8 mouse cellular contexts compared by ENCODE assay signal in genomic region chr2:6118246-6118645, GRCm38 (mm10). TPM values are rescaled to one million over a fixed set of nuclear protein-coding genes. Genes with fewer than 3 reads are reported as not detected.
DNase-seq lines count a peak whose midpoint lies in the region; ATAC-seq and TF ChIP-seq lines count a peak whose summit lies in the region.

No protein-coding gene starts in this region.

- TF ChIP-seq CTCF in gastrocnemius, adult 2 months (IDR thresholded peaks at IDR 0.05) = no peak

- no peak overlapping the region for H3K4me3 ChIP-seq in gastrocnemius, adult 2 months

- intact Hi-C loops in gastrocnemius, adult 2 months (cut with DNase I) = no loop called here
- intact Hi-C loops in gastrocnemius, postnatal 14 days (cut with DNase I; ENCODE audit: low total_unique reads) = no loop called here
- intact Hi-C loops in gastrocnemius, postnatal 36 days (cut with DNase I) = no loop called here

- peak; percentile 88 to 96 for ATAC-seq in hematopoietic stem cell, adult 5-6 weeks (replicated peaks in 1 of 2; ENCODE audit: insufficient read depth in 1 of 2, low FRiP score in 2 of 2, low TSS enrichment in 1 of 2, low read depth in 1 of 2, poor library complexity in 2 of 2, severe bottlenecking in 2 of 2)

- H3K27ac ChIP-seq in gastrocnemius, adult 2 months = no peak overlapping the region

- DNase-seq in gastrocnemius, adult 2 months = peak; percentile 22
- no peak for DNase-seq in gastrocnemius, postnatal 14 days
- peak; percentile 17 to 22 for DNase-seq in cerebellum, postnatal 10 days
- peak; percentile 58 for DNase-seq in lung, postnatal 10 days
- no peak for DNase-seq in gastrocnemius, postnatal 36 days
- no peak for DNase-seq in gastrocnemius, postnatal 10 days
- DNase-seq in MN1 (ENCODE audit: low spot score) = no peak

RNA-seq across cellular contexts. Expression of gene Proser2, which starts 11.8 kb away (rescaled TPM):
- total RNA-seq in gastrocnemius, adult 2 months (2021) = 1 to 10 TPM; 1.4 to 2.1 TPM
- total RNA-seq in gastrocnemius, postnatal 14 days (2021) = 1 to 10 TPM; 2.9 to 3.7 TPM
- total RNA-seq in hematopoietic stem cell, adult 5-6 weeks (2017) = 0.05 TPM in 1 of 2 replicates, not detected in the other
- 1 to 10 TPM in 1 of 2 experiments, under 1 TPM in 1; 0.94 to 1.3 TPM for total RNA-seq in gastrocnemius, postnatal 36 days (2021)
- total RNA-seq in gastrocnemius, postnatal 10 days (2021) = 1 to 10 TPM; 4.0 to 4.4 TPM

Comparison
In these comparisons a context has a peak if more than half of its experiments do, and no peak if none do; other contexts are left out.
1. DNase-seq: peak in gastrocnemius, adult 2 months (single experiment), cerebellum, postnatal 10 days (2 of 2) and lung, postnatal 10 days (single experiment); none in gastrocnemius, postnatal 14 days (single experiment), gastrocnemius, postnatal 36 days (0 of 2), gastrocnemius, postnatal 10 days (single experiment) and MN1 (single experiment).